Mouse (Mus musculus) embryonic facial prominence, embryonic 13.5 days (tissue): ENCODE results near the gene Mad1l1. TPM values are rescaled to one million over a fixed set of nuclear protein-coding genes. Genes with fewer than 3 reads are reported as not detected.

Source experiments
- ATAC-seq: fragments of 200-750 bp; cut with Nextera tagmentation; 2 replicates; pipeline ENCODE4 v1.8.0; 2017; ENCODE audit warnings: low read depth; ENCODE audit not compliant: insufficient number of reproducible peaks, insufficient read depth, low FRiP score, low TSS enrichment
- H3K27ac ChIP-seq: fragments of 300-500 bp; sonication (generic); 2 replicates; pipeline ENCODE4 v1.5.1; 2015; ENCODE audit warnings: moderate library complexity, mild to moderate bottlenecking, inconsistent platforms
- H3K27me3 ChIP-seq: fragments of 300-500 bp; sonication (generic); 2 replicates; pipeline ENCODE4 v1.6.1; 2015; ENCODE audit warnings: mild to moderate bottlenecking, inconsistent platforms
- H3K36me3 ChIP-seq: fragments of 300-500 bp; sonication (generic); 2 replicates; pipeline ENCODE4 v1.6.1; 2015; ENCODE audit warnings: mild to moderate bottlenecking, inconsistent platforms
- H3K4me1 ChIP-seq: fragments of 300-500 bp; sonication (generic); 2 replicates; pipeline ENCODE4 v1.6.1; 2015; ENCODE audit warnings: inconsistent platforms
- H3K4me2 ChIP-seq: fragments of 300-500 bp; sonication (generic); 2 replicates; pipeline ENCODE4 v1.6.1; 2015; ENCODE audit warnings: moderate library complexity, mild to moderate bottlenecking, inconsistent platforms
- H3K4me3 ChIP-seq: fragments of 300-500 bp; sonication (generic); 2 replicates; pipeline ENCODE4 v1.5.1; 2015; ENCODE audit warnings: mild to moderate bottlenecking, inconsistent platforms
- H3K9ac ChIP-seq: fragments of 300-500 bp; sonication (generic); 2 replicates; pipeline ENCODE4 v1.6.1; 2015; ENCODE audit warnings: mild to moderate bottlenecking, inconsistent platforms
- H3K9me3 ChIP-seq: fragments of 300-500 bp; sonication (generic); 2 replicates; pipeline ENCODE4 v1.6.1; 2016; ENCODE audit warnings: inconsistent platforms
- WGBS: fragments of 180-500 bp; shearing (Covaris S2); methylation state at CpG from one replicate; pipeline ENCODE4 v1.1.7; 2015; ENCODE audit warnings: mixed read lengths; 5-methylcytosine and 5-hydroxymethylcytosine counted together
- polyA plus RNA-seq: library from polyadenylated mRNA; unstranded; fragments of >200 nt; fragmentation: Nextera tagmentation; extraction: Ambion mirVana; gene quantifications from 2 replicates; pipeline ENCODE4 v1.2.1, GENCODE M21; 2015

The Mad1l1 gene
- polyA plus RNA-seq, 1 experiment from 2014 or later, result 58.1 TPM

- no peak overlapping the region for H3K27ac ChIP-seq
- no peaks in the 10 kb centered on the region for H3K27me3 ChIP-seq
- no peak overlapping the region for H3K4me3 ChIP-seq
- no peaks in the 10 kb centered on the region for H3K9me3 ChIP-seq
- WGBS, result 55% methylated on average over 9 of the region's 9 CpGs
- H3K9ac ChIP-seq, result no peak overlapping the region
- no peak for ATAC-seq
- H3K4me2 ChIP-seq, result no peak overlapping the region
- peaks cover 6% of the 10 kb centered on the region; the same call in 1 of the 2 replicates for H3K4me1 ChIP-seq
- H3K36me3 ChIP-seq, result peaks cover 58% of the 10 kb centered on the region
These were observed 41.1 kb downstream of the Mad1l1 start for GRCm38 (mm10) chr5:140280205-140280604.

DNA sequence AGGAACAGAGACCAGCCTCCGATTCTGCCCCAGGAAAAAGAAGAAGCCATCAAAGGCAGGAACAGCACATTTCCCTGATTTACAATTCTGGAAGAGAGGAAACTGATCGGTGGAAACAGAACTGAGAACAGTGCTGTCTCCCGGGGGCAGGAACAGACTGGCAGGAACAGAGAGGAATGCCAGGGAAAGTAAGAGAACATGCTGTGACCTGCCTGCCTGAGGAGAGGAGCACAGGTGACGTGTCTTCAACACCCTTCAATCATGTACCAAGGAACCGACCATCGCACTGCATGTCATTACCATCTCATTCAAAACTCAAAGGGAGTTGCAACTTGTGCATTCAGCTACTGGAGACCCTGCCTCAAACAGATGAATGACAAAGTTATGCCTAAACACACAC lies 44.6 kb downstream of the Mad1l1 start:
- no peak overlapping the region for H3K4me2 ChIP-seq
- H3K27ac ChIP-seq, result no peak overlapping the region
- no peak overlapping the region for H3K4me3 ChIP-seq
- no peaks in the 10 kb centered on the region for H3K9me3 ChIP-seq
- no peak for ATAC-seq
- no peak overlapping the region for H3K9ac ChIP-seq
- peaks cover 6% of the 10 kb centered on the region; the same call in 1 of the 2 replicates for H3K4me1 ChIP-seq
- 73% methylated on average over 6 of the region's 6 CpGs for WGBS
- H3K27me3 ChIP-seq, result no peaks in the 10 kb centered on the region
- peaks cover 44% of the 10 kb centered on the region for H3K36me3 ChIP-seq

DNA sequence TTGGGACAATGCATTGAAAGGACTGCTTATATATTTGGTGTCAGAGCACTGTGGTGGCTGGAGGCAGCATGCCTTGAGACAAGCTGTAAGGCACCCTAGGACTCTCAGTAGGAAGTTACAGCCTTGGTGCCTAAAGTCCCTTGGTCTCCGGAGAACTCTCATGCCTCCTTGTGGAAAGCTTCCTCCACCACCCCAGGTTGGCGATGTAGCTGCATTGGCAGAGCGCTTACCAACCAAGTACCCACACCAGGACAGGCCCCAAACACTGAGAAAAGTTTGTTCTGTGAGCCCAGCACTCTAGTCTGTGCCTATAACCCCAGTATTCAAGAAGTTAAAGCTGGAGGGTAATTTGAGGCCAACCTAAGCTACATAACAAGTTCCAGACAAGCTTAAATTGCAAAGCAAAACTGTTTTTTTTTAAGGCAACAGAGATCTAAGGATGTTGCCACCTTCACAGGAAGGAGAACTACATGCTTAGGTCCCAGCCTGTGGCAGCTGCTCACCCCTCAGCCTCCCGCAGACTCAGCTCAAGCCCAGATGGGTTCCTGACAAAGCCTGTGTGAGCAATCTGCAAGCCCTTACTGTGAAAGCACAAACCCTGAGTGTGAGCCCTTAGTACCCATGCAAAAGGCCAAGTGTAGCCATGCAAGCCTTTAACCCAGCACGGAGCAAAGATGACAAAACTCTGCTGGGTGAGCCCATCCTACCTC lies 50.2 kb downstream of the Mad1l1 start:
- H3K4me1 ChIP-seq, result peaks cover 10% of the 10 kb centered on the region
- H3K9ac ChIP-seq, result no peak overlapping the region
- H3K4me2 ChIP-seq, result no peak overlapping the region
- WGBS, result 69% methylated on average over 5 of the region's 5 CpGs
- H3K27ac ChIP-seq, result 0 out of 2 replicates have a peak overlapping the region, but pooled peaks have one; percentile 22
- H3K27me3 ChIP-seq, result no peaks in the 10 kb centered on the region
- ATAC-seq, result no peak
- H3K9me3 ChIP-seq, result no peaks in the 10 kb centered on the region
- peaks cover 23% of the 10 kb centered on the region for H3K36me3 ChIP-seq
- no peak overlapping the region for H3K4me3 ChIP-seq

- H3K9me3 ChIP-seq, result no peaks in the 10 kb centered on the region
- H3K4me1 ChIP-seq, result peaks cover 21% of the 10 kb centered on the region
- H3K36me3 ChIP-seq, result peaks cover 8% of the 10 kb centered on the region
- H3K4me2 ChIP-seq, result no peak overlapping the region
- ATAC-seq, result no peak
- H3K4me3 ChIP-seq, result no peak overlapping the region
- 50% methylated on average over 4 of the region's 4 CpGs for WGBS
- H3K27ac ChIP-seq, result no peak overlapping the region
- no peak overlapping the region for H3K9ac ChIP-seq
- no peaks in the 10 kb centered on the region for H3K27me3 ChIP-seq
These were observed 53.0 kb downstream of the Mad1l1 start for GRCm38 (mm10) chr5:140268396-140268795.

DNA sequence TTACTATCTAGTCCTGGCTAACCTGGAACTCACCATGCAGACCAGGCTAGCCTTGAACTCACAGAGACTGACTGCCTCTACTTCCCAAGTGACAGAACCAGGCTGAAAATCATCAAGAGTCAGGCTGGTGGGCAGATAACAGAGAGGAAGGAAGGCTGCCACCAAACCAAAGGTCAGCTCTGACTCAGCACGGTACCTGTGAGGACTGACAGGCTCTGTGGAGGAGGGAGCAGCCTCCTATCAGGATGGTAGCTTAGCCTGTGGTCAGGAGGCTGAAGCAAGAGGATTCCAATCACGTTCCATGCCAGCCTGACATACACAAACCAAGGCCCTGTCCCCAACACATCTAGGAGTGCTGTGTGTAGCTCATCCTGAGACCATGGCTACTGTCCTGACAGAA lies 54.3 kb downstream of the Mad1l1 start:
- H3K36me3 ChIP-seq, result peaks cover 5% of the 10 kb centered on the region; the same call in 1 of the 2 replicates
- ATAC-seq, result no peak
- H3K4me2 ChIP-seq, result no peak overlapping the region
- no peak overlapping the region for H3K27ac ChIP-seq
- H3K4me3 ChIP-seq, result no peak overlapping the region
- peaks cover 21% of the 10 kb centered on the region for H3K4me1 ChIP-seq
- WGBS, result 93% methylated on average over 2 of the region's 2 CpGs
- H3K27me3 ChIP-seq, result no peaks in the 10 kb centered on the region
- H3K9ac ChIP-seq, result no peak overlapping the region
- H3K9me3 ChIP-seq, result no peaks in the 10 kb centered on the region

DNA sequence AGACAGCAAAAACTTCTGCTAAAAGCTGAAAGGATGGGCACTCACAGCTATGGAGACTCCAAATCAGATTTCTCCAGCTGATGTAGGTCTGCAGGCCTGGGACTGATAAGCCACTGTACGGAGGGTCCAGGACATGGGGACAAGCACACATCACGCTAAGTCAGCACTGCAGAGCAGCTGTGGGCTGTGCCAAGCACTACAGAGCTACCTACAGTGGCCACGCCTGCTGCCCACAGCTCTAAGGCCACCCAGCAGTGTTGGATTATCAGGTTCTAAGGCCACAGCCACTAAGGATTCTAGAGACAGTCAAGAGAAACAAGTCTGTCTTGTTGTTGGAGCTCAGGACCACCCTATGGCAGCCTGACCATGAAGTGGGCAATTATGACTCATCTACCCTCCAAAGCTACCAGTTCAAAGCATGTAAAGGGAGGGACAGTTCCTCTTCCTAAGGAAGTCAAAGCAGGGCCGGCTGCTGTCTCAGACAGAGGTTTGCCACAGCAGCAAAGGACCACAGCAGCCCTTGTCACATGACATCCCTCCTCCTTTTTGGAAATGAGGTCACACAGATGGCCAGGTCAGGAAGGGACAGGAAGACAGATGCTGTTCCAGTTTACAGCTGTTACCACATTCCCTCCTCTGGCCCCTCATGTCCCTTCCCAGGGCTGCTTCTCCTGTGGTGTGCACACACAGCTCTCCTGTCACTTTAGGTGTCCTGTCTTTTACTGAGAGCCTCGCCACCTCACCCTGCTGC lies 56.4 kb downstream of the Mad1l1 start:
- H3K4me3 ChIP-seq, result no peak overlapping the region
- no peak overlapping the region for H3K9ac ChIP-seq
- peaks cover 10% of the 10 kb centered on the region for H3K36me3 ChIP-seq
- no peak overlapping the region; the same call in 1 of the 2 replicates for H3K27ac ChIP-seq
- H3K4me2 ChIP-seq, result no peak overlapping the region
- WGBS, result 76% methylated on average over 5 of the region's 5 CpGs
- no peaks in the 10 kb centered on the region for H3K27me3 ChIP-seq
- ATAC-seq, result no peak
- peaks cover 11% of the 10 kb centered on the region for H3K4me1 ChIP-seq
- H3K9me3 ChIP-seq, result no peaks in the 10 kb centered on the region

DNA sequence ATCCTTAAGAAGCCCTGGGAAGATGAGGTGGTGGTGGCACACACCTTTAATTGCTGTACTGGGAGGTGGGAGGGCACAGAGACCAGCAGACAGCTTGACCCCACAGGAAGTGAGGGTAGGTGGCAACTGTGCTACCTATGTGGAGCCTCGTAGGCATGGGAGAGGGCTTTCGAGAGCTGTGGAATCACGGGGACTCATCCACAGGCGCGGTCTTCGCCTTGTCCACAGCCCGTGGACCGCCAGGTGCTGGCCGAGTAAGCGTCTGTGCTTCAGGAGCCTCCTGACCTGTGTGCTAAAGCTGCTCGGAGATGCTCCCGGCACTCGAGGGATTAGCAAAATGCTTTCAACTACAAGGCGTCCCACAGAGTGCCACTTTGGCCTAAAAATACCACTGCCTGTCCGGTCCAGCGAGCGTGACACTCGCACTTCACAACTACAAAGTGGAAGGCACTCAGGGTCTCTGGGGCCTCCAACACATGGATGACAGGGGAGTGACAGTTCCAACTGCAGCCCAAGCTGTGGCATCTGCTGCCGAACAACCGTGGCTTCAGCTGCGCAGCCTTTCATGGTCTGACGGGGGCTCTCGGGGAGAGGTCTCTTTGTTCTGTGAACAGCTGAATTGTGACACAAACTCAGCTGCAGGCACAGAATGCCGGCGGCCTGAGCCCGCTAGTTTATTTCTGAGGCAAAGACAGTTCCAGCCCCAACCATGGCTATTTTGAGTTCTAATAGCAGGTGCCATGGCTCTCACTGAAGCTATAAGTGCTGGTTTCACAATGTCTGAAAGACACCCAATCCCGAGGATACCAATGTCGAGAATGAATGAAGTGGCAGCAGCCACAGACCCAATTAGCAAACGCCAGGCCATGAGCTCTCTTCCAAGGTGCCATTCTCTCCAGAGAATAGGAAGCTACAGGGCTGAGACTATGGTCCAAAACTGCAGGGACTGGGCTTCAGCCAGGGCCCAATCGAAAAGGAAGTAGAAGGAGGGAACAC lies 57.3 kb downstream of the Mad1l1 start:
- H3K4me2 ChIP-seq, result no peak overlapping the region
- WGBS, result 54% methylated on average over 30 of the region's 30 CpGs
- no peak overlapping the region for H3K9ac ChIP-seq
- H3K4me3 ChIP-seq, result no peak overlapping the region
- no peaks in the 10 kb centered on the region for H3K27me3 ChIP-seq
- H3K27ac ChIP-seq, result no peak overlapping the region
- peaks cover 19% of the 10 kb centered on the region for H3K36me3 ChIP-seq
- no peaks in the 10 kb centered on the region for H3K9me3 ChIP-seq
- ATAC-seq, result no peak
- peaks cover 11% of the 10 kb centered on the region for H3K4me1 ChIP-seq

- Histone ChIP-seq H3K4me1 (peaks cover 11% of the 10 kb centered on the region), H3K9me3 (no peaks in the 10 kb centered on the region), H3K27me3 (no peaks in the 10 kb centered on the region), H3K4me3 (no peak overlapping the region), H3K27ac (no peak overlapping the region), H3K36me3 (peaks cover 26% of the 10 kb centered on the region), H3K9ac (no peak overlapping the region), H3K4me2 (no peak overlapping the region)
- ATAC-seq, result no peak
- 85% methylated on average over 3 of the region's 3 CpGs for WGBS
These were observed 59.0 kb downstream of the Mad1l1 start for GRCm38 (mm10) chr5:140262401-140262800.

GRCm38 (mm10) chr5:140261313-140261712 lies 60.0 kb downstream of the Mad1l1 start:
- no peak for ATAC-seq
- Histone ChIP-seq H3K9me3 (no peaks in the 10 kb centered on the region), H3K4me1 (peaks cover 11% of the 10 kb centered on the region), H3K27ac (no peak overlapping the region), H3K4me3 (no peak overlapping the region), H3K4me2 (no peak overlapping the region), H3K36me3 (peaks cover 30% of the 10 kb centered on the region), H3K9ac (no peak overlapping the region), H3K27me3 (no peaks in the 10 kb centered on the region)
- WGBS, result 87% methylated on average over 4 of the region's 4 CpGs

- no peak overlapping the region for H3K27ac ChIP-seq
- 93% methylated on average over 5 of the region's 5 CpGs for WGBS
These were observed 62.7 kb downstream of the Mad1l1 start for GRCm38 (mm10) chr5:140258633-140259032.

GRCm38 (mm10) chr5:140258035-140258434 lies 63.3 kb downstream of the Mad1l1 start:
- Histone ChIP-seq H3K4me1 (no peaks in the 10 kb centered on the region), H3K27ac (no peak overlapping the region), H3K4me2 (no peak overlapping the region), H3K36me3 (peaks cover 42% of the 10 kb centered on the region), H3K4me3 (no peak overlapping the region), H3K9ac (no peak overlapping the region), H3K9me3 (no peaks in the 10 kb centered on the region), H3K27me3 (no peaks in the 10 kb centered on the region)
- WGBS, result 84% methylated on average over 3 of the region's 3 CpGs
- ATAC-seq, result no peak

More at GRCm38 (mm10) chr5:140258633-140259032, 62.7 kb downstream of the Mad1l1 start:
- no peaks in the 10 kb centered on the region for H3K9me3 ChIP-seq
- peaks cover 42% of the 10 kb centered on the region for H3K36me3 ChIP-seq
- H3K4me1 ChIP-seq, result no peaks in the 10 kb centered on the region
- no peaks in the 10 kb centered on the region for H3K27me3 ChIP-seq
- H3K4me3 ChIP-seq, result no peak overlapping the region
- no peak overlapping the region for H3K4me2 ChIP-seq
- H3K9ac ChIP-seq, result no peak overlapping the region
- ATAC-seq, result no peak
